Mouse (Mus musculus) urinary bladder, postnatal 25 days (tissue): Measurements from ENCODE around the gene Capn1.

Experiments
- DNase-seq: peaks from one replicate; pipeline ENCODE4 v3.0.0; 2022; ENCODE audit warnings: low spot score

Capn1 gene

GRCm38 (mm10) chr19:5952071-5952691 is 63.5 kb downstream of the Capn1 start:
- DNase-seq, result no peak

- DNase-seq, result no peak
Observed at GRCm38 (mm10) chr19:5951631-5952030, 64.1 kb downstream of the Capn1 start.

GRCm38 (mm10) chr19:5950218-5950617 is 65.5 kb downstream of the Capn1 start:
- no peak for DNase-seq

GRCm38 (mm10) chr19:5945891-5946290 is 69.8 kb downstream of the Capn1 start:
- peak; percentile 46 for DNase-seq

GRCm38 (mm10) chr19:5945027-5945426 is 70.7 kb downstream of the Capn1 start:
- DNase-seq, result no peak

GRCm38 (mm10) chr19:5944145-5944544 is 71.6 kb downstream of the Capn1 start:
- DNase-seq, result no peak

- DNase-seq, result no peak
Observed at GRCm38 (mm10) chr19:5943404-5943803, 72.3 kb downstream of the Capn1 start.

GRCm38 (mm10) chr19:5942581-5942980 is 73.1 kb downstream of the Capn1 start:
- no peak for DNase-seq

- no peak for DNase-seq
Observed at GRCm38 (mm10) chr19:5940656-5941055, 75.0 kb downstream of the Capn1 start.

- peak; percentile 73 for DNase-seq
Observed at GRCm38 (mm10) chr19:5940173-5940572, 75.5 kb downstream of the Capn1 start.

- no peak for DNase-seq
Observed at GRCm38 (mm10) chr19:5939715-5940114, 76.0 kb downstream of the Capn1 start.
